Mouse (Mus musculus) bone marrow macrophage, adult 2 months (primary cell): Measurements from ENCODE around the gene Klf4. TPM values are rescaled to one million over a fixed set of nuclear protein-coding genes. Genes with fewer than 3 reads are reported as not detected.
A peak's percentile ranks its signal among the peaks of the same experiment; 100 is the strongest.

ENCODE experiments used
- H3K27ac ChIP-seq: 2 replicates; pipeline ENCODE4 v1.5.1; 2012; ENCODE audit warnings: low read depth, low read length; ENCODE audit not compliant: insufficient read depth
- H3K4me1 ChIP-seq: 2 replicates; pipeline ENCODE4 v1.6.1; 2012; ENCODE audit warnings: low read length; ENCODE audit not compliant: control insufficient read depth, insufficient read depth
- H3K4me3 ChIP-seq: 2 replicates; pipeline ENCODE4 v1.5.1; 2012; ENCODE audit warnings: mild to moderate bottlenecking, low read length, moderate library complexity; ENCODE audit not compliant: insufficient read depth
- CTCF ChIP-seq: IDR thresholded peaks from 2 replicates; pipeline ENCODE4 v1.5.1; 2012; ENCODE audit warnings: low read depth, mild to moderate bottlenecking, low read length, moderate library complexity
- POLR2A ChIP-seq: IDR thresholded peaks from 2 replicates; pipeline ENCODE4 v1.6.1; 2012; ENCODE audit warnings: mild to moderate bottlenecking, low read depth, low read length, borderline replicate concordance
- polyA plus RNA-seq: library from polyadenylated mRNA; stranded (reverse); fragments of >200 nt; gene quantifications from 2 replicates; pipeline ENCODE4 v1.2.4, GENCODE M21; 2012; ENCODE audit not compliant: missing spikeins, insufficient read depth, insufficient read length

Gene Klf4
- 9.7 and 10.3 TPM in 2 replicates for polyA plus RNA-seq

GRCm38 (mm10) chr4:55532407-55533195, at the start of gene Klf4:
Gene Klf4, minus strand, starts transcription at chr4:55532466.
- Histone ChIP-seq H3K27ac (peak within 1 kb of the TSS; percentile 70), H3K4me3 (peak within 1 kb of the TSS; percentile 64), H3K4me1 (peaks cover 13% of the 10 kb centered on the region)
- TF ChIP-seq POLR2A, result peak; percentile 60; the same call in 1 of the 2 replicates
- TF ChIP-seq CTCF, result no peak

- peaks cover 9% of the 10 kb centered on the region for H3K4me1 ChIP-seq
- TF ChIP-seq CTCF (no peak), POLR2A (no peak)
Observed at GRCm38 (mm10) chr4:55571432-55571831, 39.2 kb upstream of the Klf4 start.

GRCm38 (mm10) chr4:55567986-55568385, 35.7 kb upstream of the Klf4 start:
- peaks cover 9% of the 10 kb centered on the region for H3K4me1 ChIP-seq
- TF ChIP-seq CTCF, result no peak
- no peak for TF ChIP-seq POLR2A
- no peak overlapping the region for H3K27ac ChIP-seq
- no peak overlapping the region for H3K4me3 ChIP-seq

More at GRCm38 (mm10) chr4:55571432-55571831, 39.2 kb upstream of the Klf4 start:
- no peak overlapping the region for H3K27ac ChIP-seq
- no peak overlapping the region for H3K4me3 ChIP-seq

- H3K4me1 ChIP-seq, result peaks cover 9% of the 10 kb centered on the region
- no peak overlapping the region for H3K27ac ChIP-seq
- H3K4me3 ChIP-seq, result no peak overlapping the region
- TF ChIP-seq POLR2A (no peak), CTCF (no peak)
Observed at GRCm38 (mm10) chr4:55567575-55567974, 35.3 kb upstream of the Klf4 start.

- no peak overlapping the region for H3K4me3 ChIP-seq
- TF ChIP-seq POLR2A, result no peak
- no peak for TF ChIP-seq CTCF
- H3K27ac ChIP-seq, result no peak overlapping the region
- H3K4me1 ChIP-seq, result peaks cover 9% of the 10 kb centered on the region
Observed at GRCm38 (mm10) chr4:55564317-55564716, 32.1 kb upstream of the Klf4 start.

GRCm38 (mm10) chr4:55563050-55563449, 30.8 kb upstream of the Klf4 start:
- no peak for TF ChIP-seq CTCF
- no peak for TF ChIP-seq POLR2A
- H3K4me3 ChIP-seq, result no peak overlapping the region

GRCm38 (mm10) chr4:55562062-55562461, 29.8 kb upstream of the Klf4 start:
- TF ChIP-seq POLR2A, result no peak
- no peak overlapping the region for H3K27ac ChIP-seq
- H3K4me3 ChIP-seq, result no peak overlapping the region
- peaks cover 2% of the 10 kb centered on the region for H3K4me1 ChIP-seq

More at GRCm38 (mm10) chr4:55563050-55563449, 30.8 kb upstream of the Klf4 start:
- Histone ChIP-seq H3K4me1 (peaks cover 9% of the 10 kb centered on the region), H3K27ac (no peak overlapping the region)

GRCm38 (mm10) chr4:55546869-55547268, 14.6 kb upstream of the Klf4 start:
- no peak overlapping the region for H3K27ac ChIP-seq
- TF ChIP-seq POLR2A, result no peak
- no peak for TF ChIP-seq CTCF
- H3K4me1 ChIP-seq, result peaks cover 5% of the 10 kb centered on the region; the same call in 1 of the 2 replicates
- H3K4me3 ChIP-seq, result no peak overlapping the region

GRCm38 (mm10) chr4:55542753-55543152, 10.5 kb upstream of the Klf4 start:
- H3K27ac ChIP-seq, result no peak overlapping the region
- H3K4me3 ChIP-seq, result no peak overlapping the region
- TF ChIP-seq POLR2A (no peak), CTCF (no peak)
- peaks cover 17% of the 10 kb centered on the region for H3K4me1 ChIP-seq

- TF ChIP-seq CTCF, result no peak
- no peak for TF ChIP-seq POLR2A
- no peak overlapping the region for H3K4me3 ChIP-seq
- H3K27ac ChIP-seq, result no peak overlapping the region
- H3K4me1 ChIP-seq, result peaks cover 17% of the 10 kb centered on the region
Observed at GRCm38 (mm10) chr4:55541654-55542053, 9.4 kb upstream of the Klf4 start.
